Mouse (Mus musculus) left cerebral cortex, adult 2 months (tissue): ENCODE data around the gene Tom1l2. TPM values are rescaled to one million over a fixed set of nuclear protein-coding genes. Genes with fewer than 3 reads are reported as not detected.

Experiments
- DNase-seq, 2 experiments: peaks; one replicate each; pipeline ENCODE4 v3.0.0; 2021 to 2022; ENCODE audit warnings: low spot score in 2 of 2, mixed read lengths in 1 of 2; ENCODE audit errors: extremely low spot score in 1 of 2
- H3K27ac ChIP-seq: fragments of 200-600 bp; 2 replicates; pipeline ENCODE4 v1.8.1; 2022
- H3K4me3 ChIP-seq: fragments of 200-600 bp; 2 replicates; pipeline ENCODE4 v1.8.1; 2022
- CTCF ChIP-seq: fragments of 200-600 bp; IDR thresholded peaks from 2 replicates; pipeline ENCODE4 v1.8.1; 2022; ENCODE audit warnings: antibody characterized with exemption, mild to moderate bottlenecking, moderate library complexity
- intact Hi-C: fragments of 180-260 bp; cut with DNase I; formaldehyde crosslinking; loops from one replicate; pipeline ENCODE4 v1.15.1; 2025
- total RNA-seq, 2 experiments: library from RNA; stranded (reverse); gene quantifications; 2 replicates each; pipeline ENCODE4 v1.2.3; 2021

The Tom1l2 gene
- total RNA-seq, 2 experiments from 2014 or later = 216 to 221 TPM

DNA sequence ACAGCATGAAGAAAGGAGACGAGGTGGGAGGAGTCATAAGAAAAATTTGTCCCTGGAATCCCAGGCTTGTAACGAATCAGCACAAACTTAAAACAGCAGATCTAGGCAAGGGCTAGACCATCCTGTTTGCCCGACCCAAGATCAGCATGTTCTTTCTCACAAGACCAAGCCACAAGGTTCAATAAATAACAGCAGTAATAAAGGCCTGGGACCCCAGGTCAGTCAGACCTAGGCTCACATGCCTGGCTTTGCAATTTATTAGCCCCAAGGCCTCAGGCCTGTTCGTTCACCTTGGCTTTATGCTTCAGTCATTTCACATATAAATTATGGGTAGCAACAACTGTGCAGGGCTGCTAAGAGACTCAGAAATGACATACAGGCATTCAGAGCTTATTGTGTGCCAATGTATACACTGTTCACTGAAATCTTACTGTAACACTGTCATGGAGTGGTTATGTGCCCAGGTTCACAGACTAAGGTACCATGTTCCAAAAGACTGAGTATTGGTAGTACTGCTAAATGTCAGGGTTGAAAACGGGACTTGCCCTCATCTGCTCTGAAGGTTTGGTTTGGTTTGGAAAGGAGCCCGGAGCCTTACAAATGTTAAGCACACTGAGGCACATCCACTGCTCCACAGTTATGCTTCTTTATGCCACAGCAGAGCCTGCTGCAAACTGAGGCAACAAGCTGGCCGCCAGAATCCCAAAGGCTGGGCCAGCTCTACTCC is 35.2 kb downstream of the Tom1l2 start:
- Histone ChIP-seq H3K4me3 (no peak overlapping the region), H3K27ac (peak overlapping the region; percentile 87)
- no peak for TF ChIP-seq CTCF
- intact Hi-C loops = loop anchor here (5.0 kb wide), 1 partner anchor 35 kb away; the partner anchor contains the start of genes Drc3 and Tom1l2
- no peak for DNase-seq

DNA sequence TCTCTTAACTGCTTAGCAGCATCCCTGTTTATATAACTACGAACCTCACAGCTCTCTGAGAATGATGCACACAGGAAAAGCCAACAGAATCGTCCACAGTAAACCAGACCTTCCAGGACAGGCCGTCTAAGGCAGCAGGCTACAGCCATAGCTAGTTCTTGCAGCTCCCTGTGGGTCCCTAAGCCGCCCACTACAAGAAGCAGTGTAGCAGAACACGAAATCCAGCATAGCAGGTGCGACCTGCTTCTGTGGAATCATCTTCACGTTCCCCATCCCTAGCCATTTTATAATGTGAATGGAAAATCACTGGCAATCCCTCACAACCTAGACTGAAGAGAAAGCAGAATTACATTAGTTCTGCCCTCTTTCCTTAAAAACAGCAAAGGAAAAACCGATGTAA is 35.8 kb downstream of the Tom1l2 start:
- Histone ChIP-seq H3K4me3 (no peak overlapping the region), H3K27ac (peak overlapping the region; percentile 87)
- no peak for TF ChIP-seq CTCF
- intact Hi-C loops = loop anchor here (5.0 kb wide), 1 partner anchor 35 kb away; the partner anchor contains the start of genes Drc3 and Tom1l2
- DNase-seq = no peak

DNA sequence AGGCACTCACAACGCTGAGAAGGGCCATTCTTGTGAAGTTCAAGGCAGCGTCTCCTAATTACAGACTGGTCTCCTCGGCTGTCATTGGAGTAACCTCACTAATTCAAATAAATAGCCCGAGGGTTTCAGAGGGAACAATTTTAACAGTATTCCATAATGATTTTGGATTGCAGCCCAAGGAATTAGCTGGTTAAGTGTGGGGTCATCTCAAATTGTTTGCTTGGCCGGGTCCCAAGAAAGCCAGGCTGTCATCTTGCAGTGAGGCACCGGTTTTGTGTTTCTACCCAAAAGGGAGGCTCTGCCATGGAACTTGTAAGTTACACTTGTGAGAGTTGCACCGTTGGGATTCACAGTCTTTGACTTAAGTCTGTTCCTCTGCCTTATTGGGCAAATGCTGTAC is 36.5 kb downstream of the Tom1l2 start:
- H3K27ac ChIP-seq = peak overlapping the region; percentile 87
- H3K4me3 ChIP-seq = no peak overlapping the region
- intact Hi-C loops = loop anchor here (5.0 kb wide), 1 partner anchor 36 kb away; the partner anchor contains the start of genes Drc3 and Tom1l2
- no peak for DNase-seq
- TF ChIP-seq CTCF = no peak

DNA sequence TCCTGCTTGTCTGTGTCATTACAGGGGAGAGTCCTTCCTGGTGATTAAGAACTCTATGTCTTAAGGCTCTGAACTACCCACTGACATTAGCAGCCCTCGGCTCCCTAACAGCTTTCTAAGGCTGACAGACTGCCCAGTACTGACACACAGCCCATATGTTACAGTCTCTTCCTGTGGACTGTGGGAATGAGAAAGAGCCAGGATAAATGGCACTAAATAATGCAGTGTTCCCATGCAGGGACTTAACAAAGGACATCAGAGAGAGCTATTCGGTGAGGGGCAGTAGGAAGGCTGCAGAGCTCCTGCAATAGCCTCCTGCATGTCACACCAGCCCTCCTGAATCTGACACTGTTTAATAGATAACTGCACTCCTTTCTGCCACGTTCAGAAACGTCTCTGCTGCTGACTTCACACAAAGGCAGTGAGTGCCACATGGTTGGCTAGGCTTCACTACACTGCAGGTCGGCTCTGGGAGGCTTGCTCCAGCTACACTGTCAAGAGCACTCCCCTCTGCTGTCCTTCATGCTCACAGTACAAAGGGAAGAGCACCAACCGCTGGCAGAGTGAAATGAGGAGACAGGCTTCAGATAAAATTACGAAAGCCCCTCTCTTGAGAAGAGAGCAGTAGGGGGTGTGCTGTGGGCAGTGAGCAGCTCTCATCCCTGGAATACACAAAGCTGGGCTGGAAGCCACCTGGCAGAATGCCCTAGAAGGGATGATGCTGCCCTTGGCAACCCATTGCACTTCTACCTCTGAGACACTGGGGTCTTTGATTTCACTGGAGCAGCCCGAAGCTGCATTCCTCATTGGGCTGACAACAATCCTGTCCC is 41.5 kb downstream of the Tom1l2 start:
- TF ChIP-seq CTCF = peak; percentile 5
- no peak overlapping the region for H3K4me3 ChIP-seq
- H3K27ac ChIP-seq = peak overlapping the region; percentile 45
- peak; percentile 63 to 73 for DNase-seq
- intact Hi-C loops = loop anchor here (5.0 kb wide), 1 partner anchor 101 kb away; no protein-coding TSS in a partner anchor

DNA sequence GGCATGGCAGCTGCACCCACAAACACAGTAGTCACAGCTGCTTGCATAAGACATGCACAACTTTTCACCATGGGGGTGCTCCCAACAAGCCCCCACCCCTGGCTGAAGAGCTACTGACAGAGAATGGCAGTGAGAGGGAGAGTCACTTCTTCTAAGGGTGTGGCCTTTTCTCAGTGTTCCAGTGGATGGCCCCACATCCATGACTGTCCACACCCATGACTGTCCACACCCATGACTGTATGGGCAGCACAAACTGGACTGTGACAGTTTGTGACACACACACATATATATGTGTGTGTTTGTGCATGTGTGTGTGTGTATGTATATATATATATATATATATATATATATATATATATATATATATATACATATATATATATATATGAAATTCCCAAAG is 42.8 kb downstream of the Tom1l2 start:
- no peak for TF ChIP-seq CTCF
- no peak overlapping the region for H3K4me3 ChIP-seq
- H3K27ac ChIP-seq = no peak overlapping the region
- no peak for DNase-seq
- intact Hi-C loops = loop anchor here (5.0 kb wide), 1 partner anchor 102 kb away; no protein-coding TSS in a partner anchor

DNA sequence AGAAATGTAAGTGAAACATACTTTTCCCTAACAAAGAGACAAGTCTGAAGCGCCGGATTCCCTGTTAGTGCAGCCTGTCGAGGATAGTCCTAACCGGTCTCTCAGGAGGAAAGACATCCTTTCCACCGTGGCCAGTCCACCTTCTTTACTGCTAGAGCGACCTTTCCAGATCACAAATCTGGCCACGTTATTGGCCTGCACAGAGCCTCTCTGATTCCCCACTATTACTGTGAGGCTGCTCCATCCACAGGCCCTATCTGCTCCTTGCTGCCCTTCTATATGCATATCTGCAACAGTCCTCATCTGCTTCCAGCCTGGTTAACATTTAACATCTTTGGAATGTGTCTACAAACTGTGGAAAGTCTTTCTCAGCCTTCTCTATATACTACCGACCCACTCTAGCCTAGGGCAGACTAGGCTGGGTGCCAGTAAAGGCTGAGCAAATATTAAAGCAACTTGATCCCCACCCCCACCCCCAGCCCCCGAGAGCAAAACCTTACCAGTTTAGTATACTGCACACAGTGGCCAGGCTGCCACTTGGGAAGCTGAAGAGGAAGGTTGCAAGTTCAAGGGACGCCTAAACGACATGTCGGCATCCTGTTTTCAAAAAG is 44.1 kb downstream of the Tom1l2 start:
- H3K4me3 ChIP-seq = no peak overlapping the region
- intact Hi-C loops = no loop called here
- no peak for DNase-seq
- H3K27ac ChIP-seq = no peak overlapping the region
- no peak for TF ChIP-seq CTCF

DNA sequence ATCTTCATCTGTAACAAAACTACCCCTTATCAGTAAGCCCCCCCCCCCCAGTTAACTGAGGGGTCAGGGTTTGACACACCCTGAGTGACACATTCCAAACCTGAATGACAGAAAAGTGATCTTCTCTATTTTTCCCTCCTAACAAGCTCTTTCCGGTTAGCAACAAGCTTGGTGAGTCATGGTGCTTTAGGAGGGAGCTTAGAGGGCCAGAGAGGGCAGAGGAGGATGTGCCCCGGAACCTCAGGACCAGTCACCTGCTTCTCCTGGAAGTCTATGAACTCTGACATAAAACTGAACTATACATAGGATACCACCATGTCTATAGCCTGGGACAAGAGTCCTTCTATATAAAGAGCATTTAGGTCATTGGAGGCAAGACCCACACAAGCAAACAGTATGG is 44.6 kb downstream of the Tom1l2 start:
- no peak for TF ChIP-seq CTCF
- H3K27ac ChIP-seq = no peak overlapping the region
- H3K4me3 ChIP-seq = no peak overlapping the region
- no peak for DNase-seq
- intact Hi-C loops = no loop called here

DNA sequence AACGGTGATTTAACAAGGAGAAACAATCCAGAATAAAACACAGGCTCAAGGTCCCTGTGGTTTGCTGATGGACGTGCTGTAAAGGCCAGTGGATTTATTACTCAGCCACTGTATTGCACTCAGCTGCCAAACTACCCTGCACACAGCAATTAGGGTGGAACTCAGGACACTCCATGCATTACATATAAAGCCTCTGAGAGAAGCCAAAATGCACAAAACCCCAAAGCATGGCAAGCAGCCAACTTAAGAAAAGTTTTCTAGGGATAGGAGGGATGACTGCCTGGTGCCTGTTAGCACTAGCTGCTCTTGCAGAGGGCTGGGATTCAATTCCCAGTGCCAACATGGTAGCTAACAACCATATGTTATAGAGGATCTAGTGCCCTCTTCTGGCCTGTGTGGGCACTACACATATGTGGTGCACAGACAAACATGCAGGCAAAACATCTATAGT is 45.3 kb downstream of the Tom1l2 start:
- H3K27ac ChIP-seq = no peak overlapping the region
- H3K4me3 ChIP-seq = no peak overlapping the region
- intact Hi-C loops = no loop called here
- DNase-seq = no peak
- peak; percentile 45 for TF ChIP-seq CTCF

DNA sequence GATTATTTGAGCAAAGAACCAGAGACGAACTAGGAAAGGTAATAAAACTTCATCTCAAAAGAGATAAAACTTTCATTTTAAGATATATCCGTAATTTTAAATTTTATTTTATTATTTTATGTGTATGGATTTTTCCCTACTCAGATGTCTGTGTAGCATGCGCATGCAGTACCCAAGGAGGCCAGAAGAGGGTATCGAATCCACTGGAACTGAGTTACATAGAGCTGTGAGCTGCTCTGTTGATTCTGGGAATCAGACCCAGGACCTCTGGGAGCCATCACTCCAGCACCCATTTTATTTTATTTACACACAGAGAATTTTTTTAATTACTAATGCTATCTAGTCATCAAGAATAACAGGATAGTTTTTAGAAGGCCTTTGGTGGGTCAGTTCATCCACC is 45.9 kb downstream of the Tom1l2 start:
- TF ChIP-seq CTCF = peak; percentile 74
- Histone ChIP-seq H3K4me3 (no peak overlapping the region), H3K27ac (no peak overlapping the region)
- intact Hi-C loops = no loop called here
- DNase-seq = no peak

DNA sequence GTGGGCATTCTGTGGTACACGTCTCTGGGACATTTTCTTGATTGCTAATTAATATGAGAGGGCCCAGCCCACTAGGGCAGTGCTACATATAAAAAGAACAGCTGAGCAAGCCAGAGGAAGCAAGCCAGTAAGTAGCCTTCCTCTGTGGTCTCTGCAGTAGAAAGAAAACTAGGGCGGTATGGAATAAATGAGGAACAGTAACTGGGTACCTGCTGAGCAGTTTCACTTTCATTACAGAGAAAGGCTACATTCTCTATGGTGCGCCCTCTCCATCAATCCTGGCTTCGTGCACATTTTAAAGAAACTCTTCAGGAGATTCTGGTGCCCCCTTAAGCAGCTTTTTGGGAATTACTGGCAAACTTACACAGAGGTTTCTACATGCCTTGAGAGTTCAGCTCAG is 47.1 kb downstream of the Tom1l2 start:
- intact Hi-C loops = no loop called here
- TF ChIP-seq CTCF = peak; percentile 13
- H3K4me3 ChIP-seq = no peak overlapping the region
- peak overlapping the region; percentile 53 for H3K27ac ChIP-seq
- DNase-seq = no peak

DNA sequence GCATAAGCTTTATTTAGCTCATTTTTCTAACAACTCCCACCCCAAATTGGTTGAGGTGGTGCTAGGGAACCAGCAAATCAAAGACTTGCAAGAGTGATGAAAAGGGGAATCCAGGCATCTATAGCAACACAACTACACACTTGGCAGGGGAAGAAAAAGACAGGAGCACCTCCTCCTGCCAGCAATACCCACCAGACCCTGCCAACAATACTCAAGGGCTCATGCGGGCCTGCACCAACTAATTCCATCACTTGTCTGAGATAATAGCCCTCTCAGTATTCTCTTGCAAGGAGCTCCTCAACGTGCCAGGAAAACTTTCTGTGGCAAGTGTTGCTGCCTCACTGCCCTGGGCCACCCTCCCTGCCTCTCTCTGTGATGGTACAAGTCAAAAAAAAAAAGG is 49.2 kb downstream of the Tom1l2 start:
- no peak for TF ChIP-seq CTCF
- Histone ChIP-seq H3K4me3 (no peak overlapping the region), H3K27ac (peak overlapping the region; percentile 40; the same call in 1 of the 2 replicates)
- no peak for DNase-seq
- intact Hi-C loops = no loop called here
